Mouse (Mus musculus): ENCODE results near the gene Cdk5r2.

Gene Cdk5r2

DNA sequence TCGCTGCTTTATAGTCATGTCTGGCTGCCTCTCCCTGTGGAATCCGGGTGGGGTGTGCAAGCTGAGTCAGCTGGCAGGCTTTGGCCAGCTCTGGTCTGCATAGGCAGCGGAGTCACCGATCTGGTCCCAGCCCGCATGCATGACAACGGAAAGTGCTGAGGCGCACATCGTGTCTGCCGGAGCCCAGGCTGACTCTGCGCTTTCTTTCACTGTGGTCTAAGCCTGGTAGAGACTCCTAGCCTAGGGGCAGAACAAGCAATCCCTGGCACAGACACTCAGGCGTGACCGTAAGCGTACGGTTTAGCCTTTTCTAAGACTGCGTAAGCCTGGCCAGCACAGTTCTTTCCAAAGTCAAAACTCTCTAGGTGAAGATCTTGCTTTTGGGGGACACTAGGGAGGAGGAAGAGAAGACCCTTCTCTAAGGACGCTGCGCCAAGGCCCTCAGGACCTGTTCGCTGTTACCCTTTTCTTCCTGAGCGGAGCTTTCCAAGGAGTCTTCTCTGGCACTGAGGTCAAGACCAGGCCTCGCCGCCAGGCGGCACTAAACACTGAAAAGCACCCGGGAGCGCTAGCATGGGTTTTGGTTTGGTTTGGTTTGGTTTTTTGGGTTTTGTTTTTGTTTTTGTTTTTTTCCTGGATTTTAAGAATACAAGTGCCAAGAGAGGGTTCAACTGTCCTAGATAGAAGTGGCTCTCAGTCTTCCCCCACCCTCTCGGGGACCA lies 38.6 kb downstream of the Cdk5r2 start, which contains the start of gene Cryba2:
TSS of gene Cryba2 (minus strand) at position 10 of the 722 bp plus-strand sequence.
- no peak for DNase-seq

GRCm38 (mm10) chr1:74894966-74895365 lies 40.2 kb downstream of the Cdk5r2 start:
- DNase-seq, result peak; percentile 37

DNA sequence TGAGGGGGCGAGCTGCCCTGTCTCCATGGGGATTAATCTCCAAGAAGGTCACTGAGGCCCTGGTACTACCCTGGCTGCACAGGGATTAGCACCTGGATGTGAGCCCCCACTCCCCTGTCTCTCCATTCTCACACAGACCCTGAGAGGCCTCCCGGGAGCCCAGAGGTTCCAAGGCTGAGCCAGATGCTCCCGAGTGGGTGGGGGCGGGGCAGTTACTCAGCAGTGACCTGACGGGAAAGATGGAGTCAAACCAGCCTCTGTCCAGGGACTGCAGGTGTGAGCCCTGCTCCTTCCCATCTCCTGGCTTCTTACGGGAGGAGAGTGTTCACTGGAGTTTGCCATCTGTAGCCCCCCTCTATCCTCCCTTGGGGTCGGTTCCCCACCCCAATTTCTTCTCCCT lies 43.2 kb downstream of the Cdk5r2 start:
- no peak for DNase-seq

DNA sequence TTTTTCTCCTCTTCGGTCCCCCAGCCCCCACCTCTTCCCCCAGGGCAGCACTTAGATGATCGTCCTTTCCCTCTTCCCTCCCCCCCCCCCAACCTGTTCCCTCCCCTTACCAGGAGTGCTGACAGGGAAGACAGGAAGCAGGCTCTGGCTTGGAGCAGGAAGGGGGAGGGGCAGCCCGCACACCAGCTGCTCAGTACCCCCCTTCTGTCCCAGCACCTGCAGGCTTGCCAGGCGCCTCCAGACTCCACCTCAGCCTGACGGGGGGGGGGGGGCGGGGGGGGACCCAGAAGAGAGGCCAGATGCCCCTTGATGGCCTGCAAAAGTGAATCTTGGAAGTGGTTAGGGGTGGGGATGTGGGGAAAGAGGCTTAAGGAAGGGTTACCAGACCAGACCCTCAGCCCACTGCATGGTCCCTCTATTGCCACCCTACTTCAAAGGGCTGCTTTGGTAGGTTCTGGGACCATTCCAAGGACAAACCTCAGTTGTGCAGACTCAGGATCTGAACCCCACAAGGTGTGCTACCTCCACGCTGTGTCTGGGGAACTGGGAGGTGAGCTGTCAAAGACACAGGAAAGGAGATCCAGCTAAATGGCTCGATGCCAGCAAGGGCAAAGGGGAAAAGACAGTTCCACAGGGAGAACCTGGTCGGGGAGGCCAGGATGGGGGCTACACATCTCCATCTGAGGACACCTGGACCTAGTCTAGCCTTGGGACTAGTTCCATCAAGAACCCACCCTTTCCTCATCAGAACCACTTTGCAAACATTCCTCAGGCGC lies 44.1 kb downstream of the Cdk5r2 start:
- DNase-seq, result no peak

GRCm38 (mm10) chr1:74900341-74901285 lies 45.9 kb downstream of the Cdk5r2 start:
- no peak for DNase-seq

GRCm38 (mm10) chr1:74901686-74902085 lies 47.0 kb downstream of the Cdk5r2 start:
- peak; percentile 25 for DNase-seq

- no peak for DNase-seq
Observed at GRCm38 (mm10) chr1:74902191-74902590, 47.5 kb downstream of the Cdk5r2 start.

All from thymus, postnatal 25 days (tissue).